Mouse (Mus musculus) v-Abl transformed pro-B cells (cell line): Measurements from ENCODE around the gene Duox1.

Source experiments
- in situ Hi-C, 2 experiments: fragments of 400-800 bp; cut with MboI; formaldehyde crosslinking; loops; one replicate each; pipeline ENCODE4 v1.15.1; 2025; ENCODE audit not compliant: unreplicated experiment in 2 of 2

Gene Duox1

DNA sequence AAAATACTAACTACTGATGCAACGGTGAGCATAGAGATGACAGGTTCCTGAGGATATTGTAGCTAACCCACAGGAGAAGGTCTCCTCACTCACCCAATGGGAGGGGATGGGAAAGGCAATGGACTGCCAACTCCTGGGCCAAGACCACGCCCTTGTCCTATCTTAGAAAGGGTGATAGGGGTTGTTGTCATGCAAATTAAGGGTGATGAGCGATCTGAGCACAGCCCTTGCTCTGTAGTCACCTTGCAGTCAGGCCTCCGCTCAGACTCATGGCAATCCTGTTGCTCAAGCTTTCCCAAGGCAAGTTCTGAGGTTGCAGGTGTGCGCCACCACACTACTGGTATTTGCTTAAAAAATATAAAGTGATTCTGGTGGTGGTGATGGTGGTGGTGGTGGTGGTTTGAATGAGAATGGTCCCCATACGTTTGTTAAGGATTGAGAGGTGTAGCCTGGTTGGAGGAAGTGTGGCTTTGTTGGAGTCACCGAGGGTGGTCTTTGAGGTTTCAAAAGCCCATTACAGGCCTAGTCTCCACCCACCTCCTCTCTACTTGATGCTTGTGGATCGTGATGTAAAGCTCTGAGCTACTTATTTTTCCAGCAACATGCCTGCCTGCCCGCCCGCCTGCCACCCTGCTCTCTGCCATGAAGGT lies 54.8 kb downstream of the Duox1 start:
- in situ Hi-C loops = loop anchor here in 1 of 2 experiments (10.0 kb wide), 2 partner anchors 135 to 265 kb away; partner anchors contain the start of genes AA467197 and Sord

- in situ Hi-C loops = loop anchor here in 1 of 2 experiments (10.0 kb wide), 2 partner anchors 137 to 263 kb away; partner anchors contain the start of genes AA467197 and Sord
Observed at GRCm38 (mm10) chr2:122372067-122372466, 56.6 kb downstream of the Duox1 start.

DNA sequence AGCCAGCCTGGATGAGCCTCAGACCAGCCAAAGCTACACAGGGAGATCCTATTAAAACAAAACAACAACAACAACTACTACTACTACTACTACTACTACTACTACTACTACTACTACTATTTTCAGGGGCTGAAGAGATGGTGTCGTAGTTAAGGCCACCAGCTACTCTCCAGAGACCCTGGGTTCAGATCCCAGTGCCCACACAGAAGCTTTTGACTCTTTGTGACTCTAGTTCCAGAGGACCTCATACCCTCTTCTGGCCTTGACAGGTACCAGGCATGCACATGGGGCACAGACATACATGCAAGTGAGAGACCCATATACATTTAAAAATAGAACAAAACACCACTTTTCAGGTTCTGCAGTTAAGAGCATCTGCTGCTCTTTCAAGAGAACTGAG lies 57.1 kb downstream of the Duox1 start:
- in situ Hi-C loops = loop anchor here in 1 of 2 experiments (10.0 kb wide), 2 partner anchors 138 to 262 kb away; partner anchors contain the start of genes AA467197 and Sord

- in situ Hi-C loops = loop anchor here in 1 of 2 experiments (10.0 kb wide), 2 partner anchors 139 to 261 kb away; partner anchors contain the start of genes AA467197 and Sord
Observed at GRCm38 (mm10) chr2:122374012-122374411, 58.5 kb downstream of the Duox1 start.

DNA sequence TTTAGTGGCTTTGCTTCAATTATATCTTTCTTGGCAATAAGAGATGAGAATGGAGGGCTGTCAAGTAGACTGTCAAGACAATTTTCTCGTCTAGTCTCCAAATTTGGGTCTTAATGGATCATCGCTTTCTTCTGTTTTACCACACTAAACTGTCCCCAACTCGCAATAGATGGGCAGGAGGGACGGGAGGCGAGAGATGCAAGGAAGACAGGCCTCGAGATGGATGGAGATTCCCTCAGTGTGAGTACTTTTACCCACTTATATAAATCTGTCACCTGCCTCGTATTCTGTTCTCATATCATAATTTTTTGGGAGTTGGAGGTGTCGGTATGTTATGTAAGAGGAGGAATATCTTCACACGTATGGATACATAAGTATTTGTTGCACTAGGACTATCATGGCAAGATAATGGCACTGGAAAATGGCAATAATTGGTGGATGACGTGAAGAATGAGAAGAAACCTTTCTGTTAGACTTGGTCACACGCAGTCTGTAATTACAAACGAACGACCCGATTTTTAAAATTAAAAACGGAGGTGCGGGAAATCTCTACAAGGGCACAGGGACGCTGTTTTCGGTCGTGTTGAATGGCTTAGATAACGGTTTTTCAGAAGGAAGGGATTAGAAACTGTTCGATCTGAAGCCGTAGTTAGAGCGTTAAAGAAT lies 59.3 kb downstream of the Duox1 start:
- in situ Hi-C loops = loop anchor here in 1 of 2 experiments (5.0 to 10.0 kb wide), 3 partner anchors 140 to 368 kb away; partner anchors contain the start of genes AA467197 and Sord

DNA sequence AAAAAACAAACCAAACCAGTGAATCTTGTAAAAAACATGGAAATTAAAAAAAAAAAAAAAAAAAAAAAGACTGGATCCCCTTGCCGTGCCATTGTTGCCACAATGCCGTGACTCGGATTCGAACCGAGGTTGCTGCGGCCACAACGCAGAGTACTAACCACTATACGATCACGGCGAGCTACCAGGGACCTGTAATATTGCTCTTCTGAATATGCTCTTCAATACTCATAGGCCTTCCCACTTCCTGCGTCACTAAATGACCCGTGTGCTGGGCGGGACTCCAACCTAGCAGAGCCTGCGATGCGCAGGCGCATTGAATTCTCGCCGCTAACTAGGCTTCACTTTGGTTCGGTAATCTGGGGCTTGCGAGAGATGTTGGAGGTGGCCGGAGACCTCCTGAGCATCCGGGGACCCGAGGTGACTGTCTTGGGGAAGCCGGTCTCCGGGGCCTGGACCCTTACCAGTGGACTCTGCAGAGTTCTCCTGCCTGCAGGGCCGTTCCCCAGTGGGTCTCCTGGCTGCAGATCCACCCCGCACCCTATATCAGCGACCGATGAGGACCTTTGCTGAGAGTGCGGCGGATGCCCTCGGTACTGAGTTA lies 60.0 kb downstream of the Duox1 start:
- in situ Hi-C loops = loop anchor here in 1 of 2 experiments (5.0 to 10.0 kb wide), 3 partner anchors 141 to 367 kb away; partner anchors contain the start of genes AA467197 and Sord

DNA sequence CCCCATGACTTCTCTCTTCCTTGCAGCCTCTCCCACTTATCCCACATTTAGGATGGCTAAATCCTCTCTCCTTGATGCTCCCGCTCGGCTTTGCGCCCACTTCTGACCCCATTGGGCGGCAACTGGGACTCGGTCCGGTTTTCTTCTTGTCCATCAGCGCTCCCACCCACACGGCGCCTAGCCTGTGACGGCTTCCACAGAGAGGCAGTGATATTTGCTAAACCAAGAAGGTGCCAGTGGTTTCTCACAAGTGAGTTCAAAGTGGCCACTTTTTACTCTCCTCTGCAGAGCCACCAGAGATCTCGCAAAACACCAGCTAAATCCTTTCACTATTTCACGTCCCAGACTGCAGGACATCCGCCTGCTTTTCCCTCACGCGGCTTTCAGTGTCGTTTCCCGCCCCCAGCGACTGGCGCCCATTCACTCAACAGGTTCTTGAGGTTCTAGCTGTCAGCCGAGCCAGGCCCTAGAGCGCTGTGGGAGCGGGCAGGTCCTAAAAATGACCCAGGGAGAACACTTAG lies 60.6 kb downstream of the Duox1 start:
- in situ Hi-C loops = loop anchor here in 1 of 2 experiments (5.0 to 10.0 kb wide), 3 partner anchors 141 to 366 kb away; partner anchors contain the start of genes AA467197 and Sord

DNA sequence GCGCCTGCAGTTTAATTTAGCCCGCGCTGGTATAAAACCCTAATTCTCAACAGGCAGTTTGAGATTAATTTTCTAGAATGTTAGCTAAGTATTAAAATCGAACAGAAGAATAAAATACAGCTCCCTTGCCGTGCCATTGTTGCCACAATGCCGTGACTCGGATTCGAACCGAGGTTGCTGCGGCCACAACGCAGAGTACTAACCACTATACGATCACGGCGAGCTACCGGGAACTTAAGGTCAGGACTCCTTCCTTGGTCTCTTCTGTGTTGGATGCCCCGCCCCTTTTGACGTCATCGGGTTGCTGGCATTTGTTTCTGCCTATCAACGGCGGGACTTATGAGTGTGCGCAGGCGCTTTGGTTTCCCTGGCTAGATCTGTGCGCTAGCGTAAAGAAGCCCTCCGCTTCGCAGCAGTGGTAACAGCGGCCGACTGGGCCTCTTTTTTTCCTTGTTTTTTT lies 61.8 kb downstream of the Duox1 start:
- in situ Hi-C loops = loop anchor here in 1 of 2 experiments (5.0 to 10.0 kb wide), 3 partner anchors 142 to 365 kb away; partner anchors contain the start of genes AA467197 and Sord

DNA sequence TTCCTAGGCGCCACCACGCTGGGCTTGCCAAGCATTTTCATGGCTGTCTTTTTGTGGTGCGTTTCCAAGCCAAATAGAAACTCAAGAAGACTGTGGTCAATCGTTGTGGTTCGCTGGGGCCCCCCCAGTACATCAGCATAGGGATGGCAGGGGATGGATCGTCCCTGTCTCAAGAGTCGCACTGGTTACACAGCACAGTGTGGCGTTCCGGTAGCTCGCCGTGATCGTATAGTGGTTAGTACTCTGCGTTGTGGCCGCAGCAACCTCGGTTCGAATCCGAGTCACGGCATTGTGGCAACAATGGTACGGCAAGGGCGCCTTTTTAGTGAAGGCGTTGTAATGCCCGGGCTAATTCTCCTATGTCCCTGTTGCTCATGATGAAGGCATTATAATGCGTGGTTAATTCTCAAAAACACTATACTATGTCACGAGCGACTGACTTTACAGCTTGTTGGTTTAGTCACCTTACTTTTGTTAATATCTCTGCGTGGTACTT lies 62.3 kb downstream of the Duox1 start:
- in situ Hi-C loops = loop anchor here in 1 of 2 experiments (5.0 to 10.0 kb wide), 3 partner anchors 143 to 365 kb away; partner anchors contain the start of genes AA467197 and Sord

- in situ Hi-C loops = loop anchor here in 1 of 2 experiments (5.0 to 10.0 kb wide), 3 partner anchors 144 to 364 kb away; partner anchors contain the start of genes AA467197 and Sord
Observed at GRCm38 (mm10) chr2:122378421-122379291, 63.2 kb downstream of the Duox1 start.

DNA sequence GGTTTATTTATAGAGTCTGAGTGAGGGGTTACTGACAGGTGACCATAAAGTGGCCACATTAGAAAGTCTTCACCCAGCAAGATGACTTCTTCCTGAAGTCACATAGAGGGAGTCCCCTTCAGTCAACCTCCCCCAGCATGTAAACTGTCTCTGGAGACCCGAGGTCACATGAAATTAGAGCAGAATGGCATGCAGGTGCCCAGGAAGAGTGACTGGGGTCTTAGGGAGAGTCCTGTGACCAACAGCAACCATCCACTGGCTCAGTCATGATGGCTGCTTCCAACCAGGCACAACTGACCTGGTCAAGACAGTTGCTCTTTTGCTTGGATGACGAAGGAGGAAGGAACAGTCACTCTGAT lies 63.8 kb downstream of the Duox1 start:
- in situ Hi-C loops = loop anchor here in 1 of 2 experiments (5.0 to 10.0 kb wide), 3 partner anchors 144 to 363 kb away; partner anchors contain the start of genes AA467197 and Sord

- in situ Hi-C loops = loop anchor here (5.0 to 10.0 kb wide), 3 partner anchors 86 to 244 kb away; no protein-coding TSS in a partner anchor
Observed at GRCm38 (mm10) chr2:122380768-122381311, 65.4 kb downstream of the Duox1 start.

GRCm38 (mm10) chr2:122381329-122382103 lies 66.0 kb downstream of the Duox1 start:
- in situ Hi-C loops = loop anchor here (5.0 to 10.0 kb wide), 3 partner anchors 86 to 243 kb away; no protein-coding TSS in a partner anchor

DNA sequence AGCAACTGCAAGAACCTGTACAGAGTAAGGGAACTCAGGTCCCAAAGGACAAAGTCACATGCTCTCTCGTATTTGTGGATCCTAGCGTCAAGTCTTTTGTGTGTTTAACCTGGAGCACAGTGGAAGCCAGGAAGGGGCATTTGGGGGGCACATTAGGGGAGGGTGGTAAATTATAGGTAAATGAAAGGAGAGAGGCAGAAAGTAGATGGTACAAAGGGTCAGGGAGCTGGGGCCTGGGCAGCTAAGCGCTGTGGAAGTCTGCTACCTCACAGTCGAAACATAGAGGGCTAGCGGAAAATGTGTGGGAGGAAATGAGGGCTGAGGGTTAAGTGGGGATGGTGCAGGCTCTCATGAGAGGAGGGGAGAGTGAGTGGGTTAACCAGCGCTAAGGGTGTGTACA lies 66.6 kb downstream of the Duox1 start:
- in situ Hi-C loops = loop anchor here (5.0 to 10.0 kb wide), 3 partner anchors 85 to 243 kb away; no protein-coding TSS in a partner anchor

DNA sequence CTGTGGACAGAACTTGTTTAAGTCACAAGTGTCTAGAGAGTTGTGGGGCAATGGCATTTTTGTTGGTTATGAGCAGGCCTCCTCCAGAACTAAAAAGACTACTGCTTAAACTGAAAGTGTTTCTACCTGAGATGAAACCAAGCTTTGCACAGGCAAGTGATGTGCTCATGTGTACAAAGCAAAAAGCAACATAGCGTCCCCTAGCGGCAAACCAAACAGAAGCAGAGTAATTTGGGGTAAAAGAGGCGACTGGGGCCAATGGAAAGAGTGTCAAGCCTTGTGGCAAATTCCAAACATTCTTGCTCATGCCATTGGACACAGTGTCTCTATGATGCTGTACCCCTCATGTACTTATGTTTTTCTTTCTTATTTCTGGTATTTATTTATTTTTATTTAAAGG lies 69.6 kb downstream of the Duox1 start:
- in situ Hi-C loops = loop anchor here in 1 of 2 experiments (10.0 kb wide), 1 partner anchor 240 kb away; no protein-coding TSS in a partner anchor

DNA sequence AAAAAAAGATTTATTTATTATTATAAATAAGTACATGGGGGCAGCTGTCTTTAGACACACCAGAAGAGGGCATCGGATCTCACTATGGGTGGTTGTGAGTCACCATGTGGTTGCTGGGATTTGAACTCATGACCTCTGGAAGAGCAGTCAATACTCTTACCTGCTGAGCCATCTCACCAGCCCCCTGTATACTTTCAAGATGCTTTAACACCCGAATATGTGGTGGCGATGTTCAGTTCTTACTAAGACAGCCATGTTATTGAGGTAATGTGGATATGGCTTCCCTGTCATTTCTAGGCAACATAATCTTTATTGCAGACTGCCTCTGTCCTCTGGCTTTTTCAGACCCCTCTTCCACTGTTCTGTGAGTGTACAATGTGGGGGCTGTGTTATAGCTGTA lies 71.7 kb downstream of the Duox1 start:
- in situ Hi-C loops = loop anchor here in 1 of 2 experiments (10.0 kb wide), 1 partner anchor 238 kb away; no protein-coding TSS in a partner anchor

DNA sequence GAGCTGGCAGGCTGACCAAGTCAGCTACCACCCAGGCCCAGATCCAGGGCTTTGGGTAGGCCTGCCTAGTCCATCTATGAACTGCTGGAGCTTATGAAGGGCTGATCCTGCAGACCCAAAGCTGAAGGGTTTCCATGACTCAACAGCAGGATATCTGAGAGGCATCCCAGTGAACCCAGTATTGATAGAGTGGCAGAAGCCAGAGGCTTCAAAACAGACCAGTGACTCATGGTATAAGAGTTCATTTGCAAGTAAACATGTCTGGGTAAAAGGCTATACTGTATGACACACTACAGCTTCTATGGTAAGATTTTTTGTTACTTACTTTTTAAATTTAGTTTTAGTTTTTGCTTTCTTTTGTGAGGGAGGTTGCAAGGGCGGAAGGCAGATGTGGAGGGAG lies 80.7 kb downstream of the Duox1 start:
- in situ Hi-C loops = no loop called here
